In the genomic region with DNA sequence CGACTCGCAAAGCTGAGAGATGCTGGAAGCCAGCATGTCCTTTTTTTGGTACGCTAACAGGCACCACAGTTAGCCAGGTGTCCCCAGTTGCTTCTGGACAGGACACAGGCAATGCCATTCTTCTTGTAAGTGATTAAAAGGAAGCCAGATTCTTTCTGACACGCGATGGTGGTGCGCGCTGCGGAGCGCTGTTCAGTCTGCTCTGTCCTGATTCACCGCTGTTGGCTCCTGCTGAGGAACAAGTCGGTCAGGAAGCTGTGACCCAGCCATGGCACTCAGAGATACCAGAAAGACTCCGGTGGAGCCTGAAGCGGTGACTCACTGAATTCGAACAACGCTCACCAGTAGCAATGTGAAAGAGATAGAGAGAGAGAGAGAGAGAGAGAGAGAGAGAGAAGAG, we compare ENCODE assay signal across 9 mouse cellular contexts.
"Had no signal": no experiment of that assay in that cellular context is flagged by ENCODE, and none has a peak within 500 bp of the region (broad histone marks: within the 10 kb centered on the region; RNA-seq: fewer than 3 reads in every experiment).

No protein-coding gene starts in this region.

- DNase-seq: kidney, adult 8-10 months; kidney, postnatal 25 days; lung, adult 2 months; lung, postnatal 4 days; midbrain, embryonic 14.5 days; retina, postnatal 1 day; right cerebral cortex, postnatal 4 days; thymus, adult 18-20 months; thymus, postnatal 25 days had no signal
